ENCODE assay signal across 20 mouse cellular contexts in genomic region chr10:122618854-122619253, GRCm38 (mm10). TPM values are rescaled to one million over a fixed set of nuclear protein-coding genes. Genes with fewer than 3 reads are reported as not detected.
A peak's percentile ranks its signal among the peaks of the same experiment; 100 is the strongest.
DNase-seq lines count a peak whose midpoint lies in the region; ATAC-seq and TF ChIP-seq lines count a peak whose summit lies in the region.
"Had no signal": no experiment of that assay in that cellular context is flagged by ENCODE, and none has a peak within 500 bp of the region (broad histone marks: within the 10 kb centered on the region; RNA-seq: fewer than 3 reads in every experiment).

No protein-coding gene starts in this region.

- no peaks in the 10 kb centered on the region for H3K9me3 ChIP-seq in forebrain, embryonic 11.5 days (ENCODE audit: control insufficient read depth, low read length)
- H3K9me3 ChIP-seq in forebrain, embryonic 15.5 days = no peaks in the 10 kb centered on the region
- 0 out of 2 replicates have a peak, but pooled peaks cover 4% of the 10 kb centered on the region for H3K9me3 ChIP-seq in kidney, embryonic 16.5 days (ENCODE audit: low read length)
- H3K9me3 ChIP-seq in embryonic facial prominence, embryonic 14.5 days (ENCODE audit: control insufficient read depth, low read length) = 0 out of 2 replicates have a peak, but pooled peaks cover 4% of the 10 kb centered on the region
- no peaks in the 10 kb centered on the region for H3K9me3 ChIP-seq in midbrain, postnatal 0 days (ENCODE audit: low read length)
- 0 out of 2 replicates have a peak, but pooled peaks cover 7% of the 10 kb centered on the region for H3K9me3 ChIP-seq in liver, embryonic 12.5 days (replicated peaks)
- H3K9me3 ChIP-seq: heart, embryonic 10.5 days; limb, embryonic 13.5 days; liver, embryonic 15.5 days had no signal

- no peak for TF ChIP-seq CTCF in midbrain, postnatal 0 days (IDR thresholded peaks at IDR 0.05)

- ATAC-seq in forebrain, embryonic 11.5 days (replicated peaks; ENCODE audit: low FRiP score) = peak; percentile 79
- ATAC-seq in forebrain, embryonic 15.5 days (replicated peaks) = no peak
- peak; percentile 85 for ATAC-seq in kidney, embryonic 16.5 days (ENCODE audit: low FRiP score, low TSS enrichment)
- ATAC-seq in embryonic facial prominence, embryonic 14.5 days (ENCODE audit: low read depth) = peak; percentile 85
- ATAC-seq in midbrain, postnatal 0 days (ENCODE audit: low FRiP score) = no peak
- no peak for ATAC-seq in liver, embryonic 12.5 days
- ATAC-seq: lung, postnatal 0 days had no signal

- WGBS in forebrain, embryonic 11.5 days = 8% methylated on average over 3 of the region's 3 CpGs
- WGBS in forebrain, embryonic 15.5 days = 11% methylated on average over 3 of the region's 3 CpGs
- WGBS in kidney, embryonic 16.5 days = 18% methylated on average over 3 of the region's 3 CpGs
- 57% methylated on average over 3 of the region's 3 CpGs for WGBS in embryonic facial prominence, embryonic 14.5 days
- 14% methylated on average over 3 of the region's 3 CpGs for WGBS in midbrain, postnatal 0 days
- 61% methylated on average over 3 of the region's 3 CpGs for WGBS in liver, embryonic 12.5 days (ENCODE audit: insufficient replicate concordance)

- DNase-seq in forebrain, embryonic 11.5 days (ENCODE audit: low spot score) = no peak
- DNase-seq in kidney, postnatal 14 days = no peak
- peak; percentile 27 for DNase-seq in embryonic facial prominence, embryonic 14.5 days (ENCODE audit: low spot score)
- peak; percentile 46 for DNase-seq in midbrain, postnatal 0 days (ENCODE audit: low spot score)
- DNase-seq in B cell, adult 2 months = no peak
- DNase-seq: adrenal gland, postnatal 25 days; cerebellum, adult 9-10 months; gastrocnemius, postnatal 14 days; heart, postnatal 10 days; kidney, postnatal 25 days; layer of hippocampus, adult 9-11 months; thymus, postnatal 25 days had no signal

- no peaks in the 10 kb centered on the region for H3K36me3 ChIP-seq in forebrain, embryonic 11.5 days (ENCODE audit: control insufficient read depth, insufficient read depth, low read length)
- H3K36me3 ChIP-seq in forebrain, embryonic 15.5 days = no peaks in the 10 kb centered on the region
- H3K36me3 ChIP-seq in kidney, embryonic 16.5 days (ENCODE audit: insufficient read depth, low read length) = no peaks in the 10 kb centered on the region
- H3K36me3 ChIP-seq in embryonic facial prominence, embryonic 14.5 days (ENCODE audit: control insufficient read depth, insufficient read depth, low read length) = no peaks in the 10 kb centered on the region
- no peaks in the 10 kb centered on the region for H3K36me3 ChIP-seq in midbrain, postnatal 0 days (ENCODE audit: insufficient read depth, low read length)
- no peaks in the 10 kb centered on the region for H3K36me3 ChIP-seq in liver, embryonic 12.5 days
- H3K36me3 ChIP-seq: heart, embryonic 10.5 days; limb, embryonic 13.5 days; liver, embryonic 15.5 days had no signal

- H3K4me2 ChIP-seq in forebrain, embryonic 11.5 days (ENCODE audit: low read depth, low read length, severe bottlenecking) = no peak overlapping the region
- no peak overlapping the region for H3K4me2 ChIP-seq in forebrain, embryonic 15.5 days (replicated peaks)
- no peak overlapping the region for H3K4me2 ChIP-seq in kidney, embryonic 16.5 days (replicated peaks; ENCODE audit: low read depth, low read length)
- H3K4me2 ChIP-seq in embryonic facial prominence, embryonic 14.5 days (ENCODE audit: low read depth, low read length) = no peak overlapping the region
- H3K4me2 ChIP-seq in midbrain, postnatal 0 days (ENCODE audit: low read depth, low read length, poor library complexity, severe bottlenecking) = no peak overlapping the region
- H3K4me2 ChIP-seq in liver, embryonic 12.5 days = no peak overlapping the region
- H3K4me2 ChIP-seq: limb, embryonic 13.5 days; liver, embryonic 15.5 days had no signal

- no peak overlapping the region for H3K27ac ChIP-seq in forebrain, embryonic 11.5 days (ENCODE audit: low read depth, low read length)
- no peak overlapping the region for H3K27ac ChIP-seq in forebrain, embryonic 15.5 days (replicated peaks)
- H3K27ac ChIP-seq in kidney, embryonic 16.5 days (ENCODE audit: low read length) = peak overlapping the region; percentile 74
- H3K27ac ChIP-seq in embryonic facial prominence, embryonic 14.5 days (replicated peaks; ENCODE audit: low read depth, low read length) = no peak overlapping the region
- no peak overlapping the region for H3K27ac ChIP-seq in midbrain, postnatal 0 days (ENCODE audit: low read depth, low read length)
- no peak overlapping the region for H3K27ac ChIP-seq in liver, embryonic 12.5 days
- H3K27ac ChIP-seq: heart, embryonic 10.5 days; limb, embryonic 13.5 days; liver, embryonic 15.5 days had no signal

- no peaks in the 10 kb centered on the region for H3K27me3 ChIP-seq in forebrain, embryonic 11.5 days (ENCODE audit: control insufficient read depth, insufficient read depth, low read length)
- no peaks in the 10 kb centered on the region for H3K27me3 ChIP-seq in forebrain, embryonic 15.5 days
- H3K27me3 ChIP-seq in kidney, embryonic 16.5 days (ENCODE audit: insufficient read depth, low read length) = no peaks in the 10 kb centered on the region
- H3K27me3 ChIP-seq in embryonic facial prominence, embryonic 14.5 days (replicated peaks; ENCODE audit: control insufficient read depth, insufficient read depth, low read length) = no peaks in the 10 kb centered on the region
- no peaks in the 10 kb centered on the region for H3K27me3 ChIP-seq in midbrain, postnatal 0 days (ENCODE audit: insufficient read depth, low read length)
- H3K27me3 ChIP-seq in liver, embryonic 12.5 days (replicated peaks) = no peaks in the 10 kb centered on the region
- H3K27me3 ChIP-seq: limb, embryonic 13.5 days; liver, embryonic 15.5 days had no signal

- no peak overlapping the region for H3K9ac ChIP-seq in forebrain, embryonic 11.5 days (ENCODE audit: low read length)
- no peak overlapping the region for H3K9ac ChIP-seq in forebrain, embryonic 15.5 days (replicated peaks)
- H3K9ac ChIP-seq in kidney, embryonic 16.5 days (replicated peaks; ENCODE audit: low read length) = no peak overlapping the region
- H3K9ac ChIP-seq in embryonic facial prominence, embryonic 14.5 days (ENCODE audit: low read depth, low read length) = no peak overlapping the region
- no peak overlapping the region for H3K9ac ChIP-seq in midbrain, postnatal 0 days (replicated peaks; ENCODE audit: low read length, poor library complexity, severe bottlenecking)
- no peak overlapping the region for H3K9ac ChIP-seq in liver, embryonic 12.5 days
- H3K9ac ChIP-seq: limb, embryonic 13.5 days; liver, embryonic 15.5 days had no signal

- H3K4me1 ChIP-seq in forebrain, embryonic 11.5 days (replicated peaks; ENCODE audit: control insufficient read depth, insufficient read depth, low read length) = 0 out of 2 replicates have a peak, but pooled peaks cover 2% of the 10 kb centered on the region
- H3K4me1 ChIP-seq in forebrain, embryonic 15.5 days = no peaks in the 10 kb centered on the region
- H3K4me1 ChIP-seq in kidney, embryonic 16.5 days (ENCODE audit: insufficient read depth, low read length) = peaks cover 50% of the 10 kb centered on the region
- H3K4me1 ChIP-seq in embryonic facial prominence, embryonic 14.5 days (ENCODE audit: control insufficient read depth, insufficient read depth, low read length) = no peaks in the 10 kb centered on the region
- no peaks in the 10 kb centered on the region for H3K4me1 ChIP-seq in midbrain, postnatal 0 days (ENCODE audit: insufficient read depth, low read length)
- H3K4me1 ChIP-seq in liver, embryonic 12.5 days = no peaks in the 10 kb centered on the region

- H3K4me3 ChIP-seq in forebrain, embryonic 11.5 days (ENCODE audit: low read depth, low read length) = no peak overlapping the region
- H3K4me3 ChIP-seq in forebrain, embryonic 15.5 days = no peak overlapping the region
- H3K4me3 ChIP-seq in kidney, embryonic 16.5 days (ENCODE audit: low read length) = no peak overlapping the region
- no peak overlapping the region for H3K4me3 ChIP-seq in embryonic facial prominence, embryonic 14.5 days (ENCODE audit: low read depth, low read length)
- H3K4me3 ChIP-seq in midbrain, postnatal 0 days (ENCODE audit: low read depth, low read length) = no peak overlapping the region
- H3K4me3 ChIP-seq in liver, embryonic 12.5 days = no peak overlapping the region
- H3K4me3 ChIP-seq: erythroblast, embryonic 14.5 days; heart, embryonic 10.5 days; limb, embryonic 13.5 days; liver, embryonic 15.5 days had no signal

RNA-seq across cellular contexts. Expression of gene Ppm1h, which starts 59.7 kb away (rescaled TPM):
- 3.6 and 4.1 TPM in 2 replicates for polyA plus RNA-seq in forebrain, embryonic 11.5 days (2014; fragmentation: Nextera tagmentation; extraction: Ambion mirVana)
- 10.0 and 10.7 TPM in 2 replicates for polyA plus RNA-seq in forebrain, embryonic 15.5 days (2015; fragmentation: Nextera tagmentation; extraction: Ambion mirVana)
- 24.7 and 27.1 TPM in 2 replicates for polyA plus RNA-seq in kidney, embryonic 16.5 days (2015; fragmentation: Nextera tagmentation; extraction: Ambion mirVana)
- 5.1 and 5.2 TPM in 2 replicates for polyA plus RNA-seq in embryonic facial prominence, embryonic 14.5 days (2014; fragmentation: Nextera tagmentation; extraction: Ambion mirVana)
- 34.8 and 42.8 TPM in 2 replicates for total RNA-seq in midbrain, postnatal 0 days (2014; rRNA removed)
- polyA plus RNA-seq in midbrain, postnatal 0 days (2015; fragmentation: Nextera tagmentation; extraction: Ambion mirVana) = 25.9 and 28.0 TPM in 2 replicates
- 1.6 TPM in 2 replicates for polyA plus RNA-seq in liver, embryonic 12.5 days (2016; fragmentation: Nextera tagmentation; extraction: Ambion mirVana)
- polyA plus RNA-seq: erythroblast, embryonic 14.5 days had no signal

Comparison
In these comparisons a context has a peak if more than half of its experiments do, and no peak if none do; other contexts are left out.
1. ATAC-seq: peak in forebrain, embryonic 11.5 days (single experiment), kidney, embryonic 16.5 days (single experiment) and embryonic facial prominence, embryonic 14.5 days (single experiment); none in forebrain, embryonic 15.5 days (single experiment), midbrain, postnatal 0 days (single experiment) and liver, embryonic 12.5 days (single experiment).
2. DNase-seq: peak in embryonic facial prominence, embryonic 14.5 days (single experiment) and midbrain, postnatal 0 days (single experiment); none in forebrain, embryonic 11.5 days (single experiment), kidney, postnatal 14 days (single experiment) and B cell, adult 2 months (0 of 2).